Mouse (Mus musculus) spleen, adult 2 months (tissue): ENCODE measurements at regions not wholly inside any gene's neighbourhood (a gene's known extent, or its start where the extent isn't known, plus 50 kb on each side); places are given as distances from the start of the nearest gene placed in this dataset.

Source experiments
- DNase-seq, 2 experiments: peaks; one replicate each; pipeline versions ENCODE4 v3.0.0 to v3.0.0-alpha.2; 2012 to 2021; ENCODE audit warnings: low spot score in 2 of 2, low read depth in 1 of 2
- H3K27ac ChIP-seq: fragments of 200-500 bp; 2 replicates; pipeline ENCODE4 v1.5.1; 2012; ENCODE audit warnings: low read length, inconsistent platforms; ENCODE audit not compliant: insufficient read depth
- H3K27me3 ChIP-seq: fragments of 200-500 bp; 2 replicates; pipeline ENCODE4 v1.6.1; 2012; ENCODE audit warnings: mild to moderate bottlenecking, moderate library complexity, low read length, inconsistent platforms; ENCODE audit not compliant: control insufficient read depth, insufficient read depth
- H3K36me3 ChIP-seq: fragments of 200-500 bp; 2 replicates; pipeline ENCODE4 v1.6.1; 2012; ENCODE audit warnings: mild to moderate bottlenecking, low read length, inconsistent platforms; ENCODE audit not compliant: control insufficient read depth, insufficient read depth
- H3K4me1 ChIP-seq: fragments of 200-500 bp; 2 replicates; pipeline ENCODE4 v1.6.1; 2011; ENCODE audit warnings: inconsistent platforms; ENCODE audit not compliant: control insufficient read depth, insufficient read depth, insufficient read length
- H3K4me3 ChIP-seq: fragments of 200-500 bp; 2 replicates; pipeline ENCODE4 v1.5.1; 2011; ENCODE audit warnings: mild to moderate bottlenecking, inconsistent platforms; ENCODE audit not compliant: insufficient read depth, insufficient read length; ENCODE audit errors: extremely low read depth
- CTCF ChIP-seq: fragments of 200-500 bp; IDR thresholded peaks from 2 replicates; pipeline ENCODE4 v1.5.1; 2011; ENCODE audit warnings: mild to moderate bottlenecking, inconsistent platforms; ENCODE audit not compliant: insufficient read depth, insufficient read length, insufficient replicate concordance; ENCODE audit errors: extremely low read depth
- POLR2A ChIP-seq: fragments of 200-500 bp; IDR thresholded peaks from 2 replicates; pipeline ENCODE4 v1.6.1; 2011; ENCODE audit warnings: low read depth, low read length, inconsistent platforms
- WGBS: fragments of 180-500 bp; shearing (Covaris S2); methylation state at CpG from one replicate; pipeline ENCODE4 v1.1.7; 2018; 5-methylcytosine and 5-hydroxymethylcytosine counted together

DNA sequence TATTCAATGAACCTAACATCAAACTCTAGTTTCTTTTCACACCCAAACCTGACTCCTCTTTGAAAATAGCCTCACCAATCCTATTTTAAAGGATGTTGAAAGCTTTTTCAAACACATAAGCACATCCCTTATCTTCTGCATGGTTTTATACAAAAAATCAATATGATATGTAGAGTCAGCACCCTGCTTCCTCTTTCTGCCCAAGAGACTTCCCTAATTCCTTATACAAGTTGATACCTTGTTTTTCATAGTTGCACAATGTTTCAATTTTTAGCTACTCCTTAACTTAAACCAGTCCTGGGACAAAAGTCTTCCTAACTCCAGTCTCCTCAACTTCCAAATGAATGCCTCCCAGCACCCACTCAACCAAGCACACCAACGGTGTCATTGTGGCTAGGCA is 266.1 kb upstream of the Dynlrb2 start:
- whole genome bisulfite sequencing, result 76% methylated on average over 1 of the region's 1 CpGs
- H3K4me3 ChIP-seq, result no peak overlapping the region
- no peaks in the 10 kb centered on the region for H3K27me3 ChIP-seq
- H3K4me1 ChIP-seq, result 0 out of 2 replicates have a peak, but pooled peaks cover 4% of the 10 kb centered on the region
- TF ChIP-seq CTCF (no peak), POLR2A (no peak)
- DNase-seq, result no peak
- H3K36me3 ChIP-seq, result no peaks in the 10 kb centered on the region
- H3K27ac ChIP-seq, result no peak overlapping the region

DNA sequence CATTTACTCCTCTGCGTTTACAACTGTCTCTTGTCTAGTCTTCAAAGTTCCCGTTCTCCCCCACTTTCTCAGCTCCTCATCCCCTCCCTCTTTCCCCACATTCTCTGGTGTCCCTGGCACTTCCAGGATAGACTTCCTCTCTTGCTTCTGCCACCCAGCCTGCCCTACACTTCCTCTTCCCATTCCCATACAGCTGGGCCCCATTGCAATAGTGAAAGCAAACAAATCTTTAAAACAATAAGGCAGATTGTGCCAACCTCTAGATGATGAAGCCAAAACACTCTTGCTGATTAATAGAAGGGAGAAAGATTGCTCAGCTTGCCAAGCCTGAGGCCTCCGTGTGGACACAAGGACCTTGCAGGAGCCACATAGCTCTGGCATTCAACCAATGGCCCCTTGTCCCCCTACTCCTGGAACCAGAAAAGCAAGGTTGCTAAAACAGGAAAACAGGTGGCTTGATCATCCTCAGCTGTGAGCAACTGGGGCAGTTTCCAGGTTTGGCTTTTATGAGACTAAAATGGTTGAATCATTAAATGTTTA is 267.1 kb upstream of the Dynlrb2 start:
- DNase-seq, result no peak
- TF ChIP-seq POLR2A, result no peak
- no peak for TF ChIP-seq CTCF
- Histone ChIP-seq H3K27ac (no peak overlapping the region), H3K4me1 (0 out of 2 replicates have a peak, but pooled peaks cover 4% of the 10 kb centered on the region), H3K27me3 (no peaks in the 10 kb centered on the region), H3K4me3 (no peak overlapping the region), H3K36me3 (no peaks in the 10 kb centered on the region)
- WGBS, result 83% methylated on average over 3 of the region's 3 CpGs

DNA sequence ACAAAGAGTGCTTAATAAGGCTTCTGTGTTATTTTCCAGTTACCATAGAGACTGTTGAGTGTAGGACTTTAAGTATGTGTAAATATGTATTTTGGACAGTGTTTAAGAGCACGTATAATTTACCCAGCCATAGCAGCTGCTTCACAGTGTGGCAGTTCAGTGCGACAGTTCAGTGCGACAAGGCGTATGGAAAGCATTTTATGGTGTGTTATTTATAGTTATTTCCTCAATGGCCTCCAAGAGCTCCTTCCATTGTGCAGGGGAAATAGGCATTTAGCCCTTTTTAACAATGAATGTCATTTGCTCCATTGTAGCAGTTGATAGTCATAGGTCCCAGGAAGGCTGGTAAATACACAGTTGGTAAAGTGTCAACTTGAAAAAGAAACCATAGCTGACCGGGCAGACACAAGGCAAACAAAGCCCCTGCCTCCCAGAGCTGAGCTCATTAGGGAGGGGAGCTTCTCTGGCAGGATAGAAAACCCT is 275.1 kb upstream of the Dynlrb2 start:
- no peak for TF ChIP-seq CTCF
- no peak for TF ChIP-seq POLR2A

DNA sequence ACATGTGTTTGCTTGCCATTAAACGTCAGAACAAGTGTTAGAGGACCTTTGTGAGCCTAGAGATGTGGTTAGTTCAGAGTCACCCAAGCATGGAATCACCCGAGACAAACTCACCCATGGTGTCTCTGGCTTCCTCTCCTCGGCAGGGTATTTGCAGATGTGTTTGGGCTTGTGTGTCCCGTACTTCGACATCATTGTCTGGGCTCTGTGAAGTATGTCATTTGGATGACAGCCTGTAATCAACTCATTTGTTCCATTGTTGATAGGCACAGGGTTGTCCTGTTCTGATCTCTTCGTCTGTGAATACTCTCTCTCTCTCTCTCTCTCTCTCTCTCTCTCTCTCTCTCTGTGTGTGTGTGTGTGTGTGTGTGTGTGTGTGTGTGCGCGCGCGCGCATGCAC is 277.8 kb upstream of the Dynlrb2 start:
- H3K4me3 ChIP-seq, result no peak overlapping the region
- no peak overlapping the region for H3K27ac ChIP-seq
- TF ChIP-seq CTCF (no peak), POLR2A (no peak)
- H3K36me3 ChIP-seq, result no peaks in the 10 kb centered on the region
- WGBS, result 77% methylated on average over 11 of the region's 11 CpGs
- DNase-seq, result no peak
- H3K4me1 ChIP-seq, result no peaks in the 10 kb centered on the region
- H3K27me3 ChIP-seq, result no peaks in the 10 kb centered on the region

More for the DNA sequence above, 275.1 kb upstream of the Dynlrb2 start:
- H3K27ac ChIP-seq, result no peak overlapping the region
- no peak overlapping the region for H3K4me3 ChIP-seq
- H3K4me1 ChIP-seq, result no peaks in the 10 kb centered on the region
- no peaks in the 10 kb centered on the region for H3K27me3 ChIP-seq
- H3K36me3 ChIP-seq, result no peaks in the 10 kb centered on the region
- no peak for DNase-seq
- 85% methylated on average over 5 of the region's 5 CpGs for WGBS

DNA sequence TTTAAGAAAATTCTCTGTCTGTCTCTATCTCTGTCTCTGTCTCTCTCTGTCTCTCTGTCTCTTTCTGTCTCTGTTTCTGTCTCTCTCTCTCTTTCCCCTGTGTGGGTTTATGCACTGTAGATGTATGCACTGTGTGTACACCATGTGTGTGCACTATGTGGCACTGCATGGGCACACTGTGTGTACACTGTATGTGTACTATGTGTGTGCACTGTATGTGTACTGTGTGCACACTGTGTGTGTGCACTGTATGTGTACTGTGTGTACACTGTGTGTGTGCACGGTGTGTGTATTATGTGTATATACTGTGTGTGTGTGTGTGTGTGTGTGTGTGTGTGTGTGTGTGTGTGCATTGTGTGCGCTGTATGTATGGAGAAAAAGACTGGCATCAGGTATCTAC is 281.5 kb upstream of the Dynlrb2 start:
- H3K4me1 ChIP-seq, result no peaks in the 10 kb centered on the region
- no peaks in the 10 kb centered on the region for H3K27me3 ChIP-seq
- no peak for DNase-seq
- no peak overlapping the region for H3K4me3 ChIP-seq
- no peak overlapping the region for H3K27ac ChIP-seq
- no peak for TF ChIP-seq CTCF
- 88% methylated on average over 2 of the region's 2 CpGs for WGBS
- no peaks in the 10 kb centered on the region for H3K36me3 ChIP-seq

DNA sequence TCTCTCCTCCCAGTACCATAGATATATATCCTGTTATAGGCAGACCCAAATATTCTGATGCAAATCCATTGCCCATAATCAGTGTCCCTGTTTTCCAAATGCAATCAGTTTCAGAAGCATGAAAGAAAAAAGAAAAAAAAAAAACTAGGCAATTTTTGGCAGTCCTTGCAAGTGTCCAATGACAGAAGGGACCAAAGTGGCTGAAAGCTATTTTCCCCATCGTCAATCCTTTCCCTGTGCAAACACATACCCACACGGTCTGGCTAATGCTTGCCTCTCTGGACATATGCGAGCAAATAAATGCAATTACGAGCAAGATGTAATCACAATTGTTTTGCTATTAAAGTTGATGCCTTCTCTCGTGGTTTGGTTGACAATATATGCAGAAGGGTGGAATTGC is 288.9 kb upstream of the Dynlrb2 start:
- TF ChIP-seq CTCF (no peak), POLR2A (no peak)
- H3K27me3 ChIP-seq, result no peaks in the 10 kb centered on the region
- DNase-seq, result no peak
- H3K4me1 ChIP-seq, result no peaks in the 10 kb centered on the region
- H3K36me3 ChIP-seq, result no peaks in the 10 kb centered on the region
- H3K4me3 ChIP-seq, result no peak overlapping the region
- 83% methylated on average over 5 of the region's 5 CpGs for WGBS
- no peak overlapping the region for H3K27ac ChIP-seq

DNA sequence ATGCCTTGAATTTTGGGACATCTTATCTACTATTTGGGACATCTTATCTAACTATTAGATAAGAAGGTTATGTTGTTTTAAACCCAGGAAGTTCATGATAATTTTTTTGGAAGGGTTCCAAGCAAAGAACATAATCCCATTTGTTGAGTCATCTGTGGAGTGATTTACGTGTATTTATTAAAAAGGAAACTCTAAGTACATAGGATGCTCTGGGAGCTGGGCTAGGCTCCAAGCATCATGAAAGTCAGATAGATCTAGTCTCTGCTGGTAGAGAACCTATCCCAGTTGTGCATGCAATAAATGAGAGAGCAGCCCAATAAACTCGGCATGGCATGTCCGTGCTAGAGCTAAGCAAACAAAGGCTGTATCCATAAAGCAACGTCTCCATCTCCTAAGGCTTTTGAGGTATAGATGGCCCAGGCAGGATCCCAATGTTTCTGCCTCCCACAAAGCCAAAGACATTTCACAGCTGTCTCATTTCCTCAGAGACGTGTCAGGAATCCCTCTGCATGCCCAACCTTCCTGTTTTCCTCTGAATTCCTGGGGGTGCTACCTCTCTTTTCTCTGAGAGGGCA is 289.4 kb upstream of the Dynlrb2 start:
- Histone ChIP-seq H3K36me3 (no peaks in the 10 kb centered on the region), H3K4me1 (no peaks in the 10 kb centered on the region), H3K4me3 (no peak overlapping the region), H3K27me3 (no peaks in the 10 kb centered on the region), H3K27ac (no peak overlapping the region)
- TF ChIP-seq POLR2A (no peak), CTCF (no peak)
- 66% methylated on average over 5 of the region's 5 CpGs for WGBS
- no peak for DNase-seq
